Mouse (Mus musculus): ENCODE results near the gene Aoc3.
A peak's percentile ranks its signal among the peaks of the same experiment; 100 is the strongest.
"Not testable (repeated sequence)": the region's sequence is repeated elsewhere in the genome, so short reads cannot be mapped to it uniquely, and the experiment has no call there.

The Aoc3 gene

DNA sequence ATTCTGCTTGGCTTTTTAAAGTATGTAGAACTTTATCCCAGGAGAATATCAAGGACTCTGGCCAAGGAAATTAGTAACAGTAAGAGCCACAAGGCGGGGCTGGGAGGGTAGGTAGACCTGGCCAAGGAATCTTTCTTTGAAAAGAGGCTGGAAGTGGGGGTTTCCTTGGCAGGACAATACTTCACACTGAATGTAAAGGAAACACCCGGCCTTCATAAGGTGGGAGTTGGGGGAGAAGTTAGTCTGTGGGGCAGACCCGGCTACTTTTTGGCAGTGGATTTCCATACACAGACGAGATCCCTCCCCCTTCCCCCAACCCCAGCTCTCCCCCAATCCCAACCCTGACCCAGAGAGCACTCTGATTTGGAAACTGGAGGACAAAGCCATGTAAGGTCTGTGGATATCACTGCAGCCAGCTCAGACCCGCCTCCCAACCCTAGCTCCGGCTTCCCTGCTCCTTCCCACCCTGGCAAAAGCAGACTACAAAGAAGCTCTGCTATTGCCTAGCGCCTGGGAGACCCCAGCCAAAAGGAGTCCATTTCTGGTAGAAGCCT is at the start of gene Aoc3:
Gene Aoc3, plus strand, starts transcription at position 235 of the 554 bp plus-strand sequence.
- DNase-seq (ENCODE audit: low read depth, low spot score) = no peak

DNA sequence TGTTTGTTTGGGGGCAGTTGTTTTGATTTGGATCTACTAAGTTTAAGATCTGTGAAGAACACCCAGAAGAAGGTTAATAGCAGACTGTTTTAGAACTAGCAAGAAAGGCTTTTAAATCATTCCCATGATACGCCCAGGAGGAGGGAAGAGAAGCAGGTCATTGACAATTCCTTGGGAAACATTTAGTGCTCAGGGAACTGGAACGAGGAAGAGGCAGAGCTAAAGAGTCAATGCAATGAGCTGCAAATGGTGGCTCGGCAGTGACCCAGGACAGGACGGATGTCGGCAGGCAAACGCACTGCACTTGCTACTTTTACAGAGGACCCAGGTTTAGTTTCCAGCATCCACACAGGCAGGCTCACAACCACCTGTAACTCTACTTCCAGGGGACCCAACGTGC is 49.6 kb upstream of the Aoc3 start:
- no peak for DNase-seq (ENCODE audit: low read depth, low spot score)

DNA sequence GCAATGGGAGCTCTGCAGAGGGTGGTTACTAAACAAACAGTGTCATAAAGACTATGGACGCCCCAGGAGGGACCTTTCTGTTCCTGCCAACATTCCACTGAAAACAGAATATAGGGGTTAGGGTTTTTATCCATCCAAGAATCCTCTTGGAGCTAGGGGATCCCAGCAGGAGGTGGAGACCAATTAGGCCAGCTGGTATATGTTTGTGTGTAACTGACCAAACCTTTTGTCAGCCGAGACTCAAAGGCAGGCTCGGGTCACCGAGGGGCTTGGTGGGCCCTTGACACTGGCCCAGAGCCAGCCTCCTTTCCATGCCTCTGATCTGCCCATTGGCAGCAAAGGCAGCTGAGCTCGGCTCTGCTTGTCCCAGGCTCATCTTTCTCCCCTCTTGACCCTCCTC is 47.5 kb upstream of the Aoc3 start:
- no peak for DNase-seq (ENCODE audit: low read depth, low spot score)

DNA sequence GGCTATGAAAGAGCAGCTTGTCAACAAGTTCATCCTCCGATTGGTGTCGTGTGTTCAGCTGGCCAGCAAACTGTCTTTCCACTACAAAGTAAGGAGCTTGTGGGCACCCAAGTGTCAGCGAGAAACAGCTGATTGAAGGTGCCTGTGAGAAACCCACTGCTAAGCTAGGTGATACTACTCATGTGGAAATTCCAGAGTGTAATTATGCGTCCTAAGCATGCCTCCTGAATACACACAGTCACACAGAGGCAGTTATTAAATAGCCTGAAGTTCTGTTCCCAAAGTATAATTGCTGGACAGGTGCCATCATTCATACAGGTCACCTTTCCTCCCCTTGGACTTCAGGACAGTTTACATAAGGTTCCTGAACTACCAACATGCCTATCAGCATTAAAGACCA is 46.6 kb upstream of the Aoc3 start:
- no peak for DNase-seq (ENCODE audit: low read depth, low spot score)

DNA sequence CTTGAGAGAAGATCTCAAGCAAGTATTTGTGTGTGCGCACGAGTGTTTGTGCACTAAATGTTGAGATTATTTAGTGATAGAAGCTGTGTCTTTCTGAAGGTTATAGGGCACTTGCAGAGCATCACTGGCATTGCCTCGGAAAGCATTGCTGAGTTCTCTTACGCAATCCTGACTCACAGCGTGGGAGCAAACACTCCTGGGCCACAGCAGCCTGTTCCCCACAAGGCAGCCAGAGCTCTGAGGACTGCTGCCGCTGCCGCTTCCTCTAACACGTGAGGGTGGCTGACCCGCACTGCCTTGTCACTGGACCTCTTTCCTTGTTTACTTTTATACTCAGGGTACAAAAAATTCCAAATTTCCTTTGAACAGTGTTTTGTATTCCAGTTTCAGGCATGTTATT is 43.1 kb upstream of the Aoc3 start:
- DNase-seq (ENCODE audit: low read depth, low spot score) = no peak

DNA sequence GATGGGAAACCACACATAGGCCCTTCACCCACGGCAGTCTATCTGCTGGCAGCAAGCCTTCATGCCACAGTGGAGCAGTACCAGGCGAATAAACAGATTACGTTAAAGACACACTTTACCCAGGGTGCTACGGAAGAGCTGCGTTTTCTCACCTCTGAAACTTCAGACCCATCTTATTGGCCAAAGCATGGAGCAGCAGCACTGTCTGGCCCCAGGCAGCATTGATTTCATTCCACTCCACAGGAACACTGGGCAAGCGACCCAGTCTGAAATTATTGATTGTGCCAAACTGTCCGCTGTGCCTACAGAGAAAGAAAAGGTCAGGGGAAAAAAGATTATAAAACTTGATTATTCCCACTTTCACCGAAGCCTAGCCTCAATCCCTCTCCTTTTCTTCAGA is 39.2 kb upstream of the Aoc3 start:
- DNase-seq (ENCODE audit: low read depth, low spot score) = no peak

DNA sequence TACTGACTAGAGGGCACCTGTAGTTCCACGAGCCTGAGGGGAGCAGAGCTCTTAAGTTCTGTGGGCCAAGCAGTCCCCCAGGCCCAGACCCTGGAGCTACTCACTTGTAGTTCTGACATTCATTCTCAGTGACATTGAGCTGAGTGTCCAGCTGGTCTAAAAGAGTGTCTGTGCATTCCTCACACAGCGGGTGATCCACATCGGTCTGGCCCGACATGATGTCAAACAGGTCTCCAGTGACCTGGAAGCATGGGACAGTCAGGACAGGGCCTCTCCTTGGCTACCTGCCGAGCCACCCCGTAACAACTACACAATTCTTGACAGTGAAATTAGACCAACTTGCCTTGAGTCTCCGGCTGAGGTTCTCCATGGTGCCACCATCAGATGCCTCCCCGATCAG is 35.2 kb upstream of the Aoc3 start:
- DNase-seq (ENCODE audit: low read depth, low spot score) = no peak

DNA sequence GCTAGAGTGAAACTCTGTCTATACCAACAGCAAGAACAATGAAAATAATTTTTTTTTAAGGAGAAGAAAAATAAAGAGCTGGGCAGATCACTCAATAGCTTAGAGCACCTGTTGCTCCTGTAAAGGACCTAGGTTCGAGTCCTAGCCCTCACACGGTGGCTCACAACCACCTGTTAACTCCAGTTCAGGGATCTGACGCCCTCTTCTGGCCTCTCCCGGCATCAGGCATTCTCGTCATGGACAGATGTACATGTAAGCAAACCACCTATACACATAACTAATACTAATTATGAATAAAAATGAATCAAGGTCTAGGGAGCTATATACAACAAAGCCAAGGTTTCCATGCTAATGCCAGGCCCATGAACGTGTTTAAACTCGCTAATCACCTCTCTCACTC is 29.5 kb upstream of the Aoc3 start:
- DNase-seq (ENCODE audit: low read depth, low spot score) = peak; percentile 35

DNA sequence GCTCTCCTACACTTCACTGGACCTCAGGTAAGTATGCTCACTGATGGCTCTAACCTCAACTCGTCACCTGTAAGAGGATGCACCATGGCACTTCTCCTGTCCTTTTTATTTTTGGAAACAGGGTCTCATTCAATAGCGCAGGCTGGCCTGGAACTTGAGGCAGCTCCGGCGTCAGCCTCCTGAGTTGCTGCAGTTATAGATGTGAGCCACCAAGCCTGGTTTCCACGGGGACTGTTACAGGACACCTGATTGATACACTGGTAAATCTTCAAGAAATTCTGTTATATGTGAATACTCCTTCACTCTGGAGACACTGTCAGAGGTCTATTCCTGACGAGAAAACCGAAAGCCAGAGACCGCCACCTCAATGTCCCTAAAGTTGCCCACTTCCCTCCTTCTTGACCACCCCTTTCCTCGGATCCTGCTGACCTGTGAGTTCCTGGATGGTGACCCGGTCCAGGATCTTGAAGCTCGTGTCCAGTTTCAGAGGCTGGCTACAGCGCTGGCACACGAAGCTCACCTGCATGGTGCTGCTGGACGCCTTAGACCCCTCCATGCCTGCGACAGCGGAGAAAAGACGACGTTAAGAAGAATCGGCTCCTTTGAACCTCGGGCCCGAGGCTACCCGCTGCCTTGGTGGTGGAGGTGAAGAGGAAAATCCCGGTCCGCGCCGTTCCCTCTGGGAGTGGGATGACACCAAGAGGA is 29.0 kb upstream of the Aoc3 start:
- peak; percentile 15 for DNase-seq (ENCODE audit: low read depth, low spot score)

DNA sequence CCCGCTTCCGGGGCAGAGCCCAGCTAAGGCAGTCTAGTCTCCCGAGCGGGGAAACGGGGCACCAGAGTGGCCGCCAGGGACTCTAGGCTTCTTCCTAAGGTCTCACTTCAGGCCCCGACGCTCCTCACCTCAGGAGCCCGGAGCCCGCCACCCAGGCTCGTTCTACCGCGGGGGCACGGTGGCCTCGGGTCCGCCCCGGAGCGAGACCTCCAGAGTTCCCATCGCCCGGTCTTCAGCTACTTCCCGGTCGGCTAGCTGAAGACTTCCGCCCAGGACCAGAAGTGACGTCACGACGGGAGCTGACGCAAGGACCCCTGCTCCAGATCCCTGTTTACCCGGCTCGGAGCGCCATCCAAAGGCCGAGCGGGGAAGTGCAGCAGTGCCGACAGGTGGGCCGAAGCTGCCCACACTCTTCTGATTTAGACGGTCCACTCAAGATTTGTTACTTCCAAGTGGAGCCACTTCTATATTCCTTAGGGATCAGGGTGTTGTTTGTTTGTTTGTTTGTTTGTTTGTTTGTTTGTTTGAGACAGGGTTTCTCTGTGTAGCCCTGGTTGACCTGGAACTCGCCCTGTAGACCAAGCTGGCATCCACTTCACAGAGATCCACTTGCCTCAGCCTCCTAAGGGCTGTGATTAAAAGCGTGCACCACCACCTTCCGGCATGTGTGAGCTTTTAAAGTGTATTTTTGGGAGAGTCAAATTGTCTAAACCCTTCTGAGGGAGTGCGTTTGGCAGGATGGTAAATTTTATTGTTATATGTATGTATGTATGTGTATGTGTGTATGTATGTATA is 28.2 kb upstream of the Aoc3 start, which contains the start of gene Becn1:
Gene Becn1, minus strand, starts transcription at position 283 of the 795 bp plus-strand sequence.
- DNase-seq (ENCODE audit: low read depth, low spot score) = peak; percentile 95

DNA sequence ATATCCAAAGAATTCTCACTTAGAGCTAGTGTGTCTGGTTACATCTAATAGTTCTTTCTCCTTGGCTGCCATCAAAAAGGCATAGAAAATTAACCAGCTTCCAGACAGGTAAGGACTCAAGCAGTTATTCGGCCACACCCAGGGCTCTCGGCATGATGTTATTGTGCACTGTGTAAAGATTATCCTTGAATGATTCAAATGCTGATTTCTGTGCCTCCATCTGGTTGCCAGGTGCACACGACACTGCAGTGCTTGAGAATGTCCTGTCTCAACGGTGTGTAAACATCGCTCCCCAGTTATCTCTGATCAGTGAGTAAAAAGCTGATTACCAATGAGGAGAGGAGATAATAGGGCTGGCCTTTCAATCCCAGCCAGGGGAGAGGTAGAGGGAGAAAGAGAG is 22.7 kb upstream of the Aoc3 start:
- no peak for DNase-seq (ENCODE audit: low read depth, low spot score)

DNA sequence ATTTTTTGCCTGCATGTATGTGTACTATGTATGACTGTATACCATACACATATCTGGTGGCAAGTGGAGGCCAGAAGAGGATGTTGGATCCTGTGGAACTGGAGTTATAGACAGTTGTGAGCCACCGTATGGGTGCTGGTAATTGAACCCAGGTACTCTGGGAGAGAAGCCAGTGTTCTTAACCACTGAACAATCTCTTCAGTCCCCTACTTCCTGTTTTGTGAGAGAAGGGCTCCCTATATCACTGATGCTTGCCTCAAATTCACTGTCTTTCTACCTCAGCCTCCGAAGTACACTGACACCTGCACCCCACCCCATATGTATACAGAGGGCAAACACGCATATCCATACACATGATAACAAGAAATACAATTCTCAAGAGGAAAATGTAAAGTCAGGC is 19.3 kb upstream of the Aoc3 start:
- no peak for DNase-seq (ENCODE audit: low read depth, low spot score)

DNA sequence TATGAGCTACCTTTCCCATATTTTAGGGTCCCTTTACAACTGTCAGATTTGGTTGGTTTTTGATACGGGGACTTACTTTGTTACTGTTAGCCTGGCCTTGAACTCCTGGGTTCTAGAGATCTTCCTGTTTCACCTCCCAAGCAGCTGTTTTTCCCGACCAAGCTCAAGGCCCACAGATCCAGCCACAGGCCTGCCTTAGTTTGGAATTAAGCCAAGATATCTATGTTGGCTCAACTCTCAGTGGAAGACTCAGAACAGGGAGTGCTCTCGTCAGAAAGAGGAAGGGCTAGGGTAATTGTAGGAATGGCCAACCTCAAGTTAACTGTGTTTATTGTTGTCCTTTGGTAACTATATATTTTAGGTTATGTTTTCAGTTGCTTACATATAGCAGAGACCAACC is 18.3 kb upstream of the Aoc3 start:
- DNase-seq (ENCODE audit: low read depth, low spot score) = no peak

DNA sequence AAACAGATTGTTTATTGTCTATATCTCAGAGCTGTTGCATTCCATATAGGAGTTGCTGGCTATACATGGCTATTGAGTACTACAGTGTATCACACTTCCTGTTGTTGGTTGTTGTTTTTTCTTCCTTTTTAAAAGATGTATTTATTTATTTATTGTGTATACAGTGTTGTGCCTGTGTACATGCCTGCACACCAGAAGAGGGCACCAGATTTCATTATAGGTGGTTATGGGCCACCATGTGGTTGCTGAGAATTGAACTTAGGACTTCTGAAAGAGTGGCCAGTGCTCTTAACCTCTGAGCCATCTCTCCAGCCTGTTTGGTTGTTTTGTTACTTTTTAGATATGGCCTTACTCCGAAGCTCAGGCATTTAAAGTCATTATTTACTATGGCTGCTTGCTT is 15.8 kb upstream of the Aoc3 start:
- DNase-seq (ENCODE audit: low read depth, low spot score) = no peak

DNA sequence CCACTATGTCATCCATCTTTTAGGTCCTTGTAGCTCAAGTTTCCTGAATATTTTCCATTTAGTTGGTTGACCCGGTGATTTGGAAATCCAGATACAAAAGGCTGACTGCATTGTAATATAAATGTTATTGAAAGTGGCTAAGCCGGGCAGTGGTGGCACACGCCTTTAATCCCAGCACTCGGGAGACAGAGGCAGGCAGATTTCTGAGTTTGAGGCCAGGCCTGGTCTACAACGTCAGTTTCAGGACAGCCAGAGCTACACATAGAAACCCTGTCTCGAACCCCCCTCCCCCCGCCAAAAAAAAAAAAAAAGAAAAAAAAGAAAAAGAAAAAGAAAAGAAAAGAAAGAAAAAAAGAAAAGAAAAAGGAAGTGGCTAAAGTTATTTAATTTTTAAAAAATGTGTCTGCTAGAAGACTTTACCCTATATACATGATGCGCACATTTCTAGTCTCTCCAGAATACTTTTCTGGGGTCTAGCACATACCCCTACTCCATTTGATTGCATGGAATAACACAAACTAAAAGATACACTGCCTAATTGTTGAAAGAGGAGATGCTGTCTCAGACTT is 15.2 kb upstream of the Aoc3 start:
- DNase-seq (ENCODE audit: low read depth, low spot score) = no peak

DNA sequence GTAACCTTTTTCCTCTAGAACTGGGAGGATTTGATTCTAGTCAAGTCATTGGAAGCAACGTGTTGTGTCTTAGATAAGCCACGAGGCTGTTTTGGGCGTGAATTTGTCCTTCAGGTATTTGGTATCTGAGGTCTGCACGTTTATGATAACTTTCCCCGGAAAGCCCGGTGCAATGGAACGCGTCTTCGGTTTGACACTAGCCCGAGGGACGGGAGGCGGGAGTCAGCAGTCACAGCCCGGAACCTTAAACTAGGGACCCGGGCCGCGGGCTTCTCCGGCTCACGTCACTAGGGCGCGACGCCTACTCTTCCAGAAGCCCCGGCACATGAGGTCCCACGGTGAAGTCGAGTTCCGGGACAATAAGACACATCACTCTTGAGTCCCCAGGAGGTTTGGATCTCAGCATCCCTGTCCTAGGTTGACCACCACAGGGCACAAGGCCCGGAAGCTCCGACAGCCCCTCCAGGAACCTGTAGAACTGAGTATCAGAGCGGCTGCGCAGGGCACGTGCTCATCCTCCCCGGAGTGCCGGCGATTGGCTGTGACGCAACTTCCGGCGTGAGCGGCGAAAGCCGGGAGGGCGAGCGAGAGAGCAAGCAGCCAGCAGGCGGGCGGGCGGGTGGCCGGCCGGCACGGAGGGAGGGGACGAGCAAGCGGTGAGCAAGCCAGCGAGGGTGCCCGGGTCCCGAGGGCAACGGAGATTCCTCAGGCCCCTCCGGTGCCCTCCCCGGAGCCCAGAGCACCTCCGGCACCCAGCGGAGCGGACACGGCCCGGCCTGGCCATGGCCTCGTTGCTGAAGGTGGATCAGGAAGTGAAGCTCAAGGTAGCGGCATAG is 14.5 kb upstream of the Aoc3 start, which contains the start of gene Psme3:
Gene Psme3, plus strand, starts transcription at position 549 of the 836 bp plus-strand sequence.
- peak; percentile 92 for DNase-seq (ENCODE audit: low read depth, low spot score)

DNA sequence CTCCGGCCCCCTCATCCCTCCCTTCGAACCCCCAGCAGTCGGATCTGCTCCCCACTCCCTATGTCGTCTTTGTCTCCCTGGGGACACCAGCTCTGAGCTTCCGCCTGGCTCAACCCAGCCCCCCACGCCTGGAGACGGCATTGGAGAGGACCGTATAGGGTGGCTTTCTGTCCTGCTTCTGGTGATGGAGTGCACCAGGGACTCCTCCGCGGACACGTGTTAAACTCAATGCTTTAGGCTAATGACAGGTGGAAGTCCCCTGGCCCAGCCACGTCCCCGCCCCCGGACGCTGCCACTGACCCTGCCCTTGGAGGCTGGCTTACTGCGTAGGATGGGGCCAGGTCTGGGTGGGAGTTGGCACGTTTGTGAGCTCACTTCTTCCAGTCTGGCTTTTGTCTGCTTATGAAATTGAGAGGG is 13.9 kb upstream of the Aoc3 start:
- DNase-seq (ENCODE audit: low read depth, low spot score) = peak; percentile 63

DNA sequence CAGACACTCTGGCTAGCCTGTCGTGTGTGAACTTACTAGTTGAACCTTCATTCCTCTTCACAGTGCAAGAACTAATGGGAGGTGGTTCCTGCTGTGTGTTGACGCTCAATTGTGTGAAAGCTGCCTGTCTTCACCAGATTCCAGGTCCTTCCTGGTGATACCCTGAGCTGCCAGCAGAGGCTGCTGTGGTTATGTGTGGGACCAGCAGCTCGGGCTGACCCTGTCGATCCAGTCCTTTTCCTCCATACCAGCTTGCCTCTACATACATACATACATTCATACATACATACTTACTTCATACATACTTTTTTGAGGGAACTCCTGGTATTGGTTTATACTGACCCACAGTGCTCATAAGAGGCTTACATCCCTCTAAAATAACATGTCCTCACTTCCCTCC is 6.8 kb upstream of the Aoc3 start:
- peak; percentile 50 for DNase-seq (ENCODE audit: low read depth, low spot score)

DNA sequence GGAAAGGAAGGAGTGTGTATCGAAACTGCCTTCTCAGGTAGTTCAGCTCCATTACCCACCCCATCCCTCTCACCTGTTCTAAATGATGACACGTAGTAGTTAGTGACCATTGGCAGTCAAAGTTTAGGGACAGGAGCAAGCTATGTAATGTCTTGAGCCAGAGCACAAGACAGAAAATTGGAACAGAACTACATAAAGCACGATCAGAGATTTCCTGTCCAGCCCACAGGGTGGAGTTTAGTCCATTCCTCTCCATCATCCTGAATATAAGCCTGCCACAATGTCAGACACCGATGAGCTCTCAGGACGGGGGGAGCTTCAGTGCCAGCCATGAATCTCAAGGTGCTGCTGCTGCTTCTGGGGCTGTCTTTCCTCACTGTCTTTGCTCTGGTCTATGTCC is 5.6 kb upstream of the Aoc3 start, which contains the start of gene Aoc2:
Gene Aoc2, plus strand, starts transcription at position 301 of the 400 bp plus-strand sequence.
- DNase-seq (ENCODE audit: low read depth, low spot score) = no peak

DNA sequence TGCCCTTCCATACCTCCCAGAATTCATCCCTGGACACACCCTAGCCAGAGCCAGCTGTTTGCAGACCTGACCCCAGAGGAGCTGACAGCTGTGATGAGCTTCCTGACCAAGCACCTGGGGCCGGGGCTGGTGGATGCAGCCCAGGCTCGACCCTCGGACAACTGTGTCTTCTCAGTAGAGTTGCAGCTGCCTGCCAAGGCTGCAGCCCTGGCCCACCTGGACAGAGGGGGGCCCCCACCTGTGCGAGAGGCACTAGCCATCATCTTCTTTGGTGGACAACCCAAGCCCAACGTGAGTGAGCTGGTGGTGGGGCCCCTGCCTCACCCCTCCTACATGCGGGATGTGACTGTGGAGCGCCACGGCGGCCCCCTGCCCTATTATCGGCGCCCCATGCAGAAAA is 5.2 kb upstream of the Aoc3 start:
- not testable (repeated sequence) for DNase-seq (ENCODE audit: low read depth, low spot score)

DNA sequence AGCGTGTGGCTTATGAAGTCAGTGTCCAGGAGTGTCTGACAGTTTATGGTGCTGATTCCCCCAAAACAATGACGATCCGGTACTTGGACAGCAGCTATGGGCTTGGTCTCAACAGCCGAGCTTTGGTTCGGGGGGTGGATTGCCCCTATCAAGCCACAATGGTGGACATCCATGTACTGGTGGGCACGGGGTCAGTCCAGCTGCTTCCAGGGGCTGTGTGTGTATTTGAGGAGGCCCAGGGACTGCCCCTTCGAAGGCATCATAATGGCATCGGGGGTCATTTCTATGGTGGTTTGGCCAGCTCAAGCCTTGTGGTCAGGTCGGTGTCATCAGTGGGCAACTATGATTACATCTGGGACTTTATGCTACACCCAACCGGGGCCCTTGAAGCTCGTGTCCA is 4.3 kb upstream of the Aoc3 start:
- no peak for DNase-seq (ENCODE audit: low read depth, low spot score)
